Mouse (Mus musculus) bone marrow macrophage, adult 2 months (primary cell): Measurements from ENCODE around the gene Glud1. TPM values are rescaled to one million over a fixed set of nuclear protein-coding genes. Genes with fewer than 3 reads are reported as not detected.
A peak's percentile ranks its signal among the peaks of the same experiment; 100 is the strongest.
"Not testable (repeated sequence)": the region's sequence is repeated elsewhere in the genome, so short reads cannot be mapped to it uniquely, and the experiment has no call there.

ENCODE experiments used
- H3K27ac ChIP-seq: 2 replicates; pipeline ENCODE4 v1.5.1; 2012; ENCODE audit warnings: low read depth, low read length; ENCODE audit not compliant: insufficient read depth
- H3K4me1 ChIP-seq: 2 replicates; pipeline ENCODE4 v1.6.1; 2012; ENCODE audit warnings: low read length; ENCODE audit not compliant: control insufficient read depth, insufficient read depth
- H3K4me3 ChIP-seq: 2 replicates; pipeline ENCODE4 v1.5.1; 2012; ENCODE audit warnings: mild to moderate bottlenecking, low read length, moderate library complexity; ENCODE audit not compliant: insufficient read depth
- CTCF ChIP-seq: IDR thresholded peaks from 2 replicates; pipeline ENCODE4 v1.5.1; 2012; ENCODE audit warnings: low read depth, mild to moderate bottlenecking, low read length, moderate library complexity
- POLR2A ChIP-seq: IDR thresholded peaks from 2 replicates; pipeline ENCODE4 v1.6.1; 2012; ENCODE audit warnings: mild to moderate bottlenecking, low read depth, low read length, borderline replicate concordance
- polyA plus RNA-seq: library from polyadenylated mRNA; stranded (reverse); fragments of >200 nt; gene quantifications from 2 replicates; pipeline ENCODE4 v1.2.4, GENCODE M21; 2012; ENCODE audit not compliant: missing spikeins, insufficient read depth, insufficient read length

Gene Glud1
- polyA plus RNA-seq, 1 experiment: 197 TPM

- peaks cover 7% of the 10 kb centered on the region for H3K4me1 ChIP-seq
- no peak overlapping the region for H3K4me3 ChIP-seq
- TF ChIP-seq CTCF: no peak
- H3K27ac ChIP-seq: no peak overlapping the region
Measured at GRCm38 (mm10) chr14:34362135-34362534, 51.6 kb downstream of the Glud1 start.

GRCm38 (mm10) chr14:34362726-34363445 is 52.4 kb downstream of the Glud1 start:
- peak; percentile 73 for TF ChIP-seq CTCF
- no peak for TF ChIP-seq POLR2A

GRCm38 (mm10) chr14:34363490-34364253 is 53.1 kb downstream of the Glud1 start:
- peak overlapping the region; percentile 72 for H3K27ac ChIP-seq
- peak overlapping the region; percentile 55 for H3K4me3 ChIP-seq
- TF ChIP-seq POLR2A: no peak
- peak; percentile 39; the same call in 1 of the 2 replicates for TF ChIP-seq CTCF
- peaks cover 7% of the 10 kb centered on the region for H3K4me1 ChIP-seq

More at GRCm38 (mm10) chr14:34362726-34363445, 52.4 kb downstream of the Glud1 start:
- Histone ChIP-seq H3K4me1 (peaks cover 7% of the 10 kb centered on the region), H3K27ac (peak overlapping the region; percentile 14), H3K4me3 (peak overlapping the region; percentile 55)

- not testable (repeated sequence) for H3K27ac ChIP-seq, H3K4me3 ChIP-seq, H3K4me1 ChIP-seq
Measured at GRCm38 (mm10) chr14:34364254-34365146, 54.0 kb downstream of the Glud1 start.

- TF ChIP-seq CTCF (no peak), POLR2A (no peak)
- Histone ChIP-seq H3K27ac (no peak overlapping the region), H3K4me3 (no peak overlapping the region), H3K4me1 (peaks cover 7% of the 10 kb centered on the region)
Measured at GRCm38 (mm10) chr14:34365147-34365507, 54.6 kb downstream of the Glud1 start.

GRCm38 (mm10) chr14:34370203-34370602 is 59.7 kb downstream of the Glud1 start:
- H3K4me1 ChIP-seq: no peaks in the 10 kb centered on the region
- TF ChIP-seq CTCF (no peak), POLR2A (no peak)
- H3K27ac ChIP-seq: no peak overlapping the region
- H3K4me3 ChIP-seq: no peak overlapping the region

GRCm38 (mm10) chr14:34370921-34371320 is 60.4 kb downstream of the Glud1 start:
- Histone ChIP-seq H3K27ac (no peak overlapping the region), H3K4me3 (no peak overlapping the region), H3K4me1 (no peaks in the 10 kb centered on the region)
- TF ChIP-seq CTCF (no peak), POLR2A (no peak)

GRCm38 (mm10) chr14:34371763-34372162 is 61.2 kb downstream of the Glud1 start:
- Histone ChIP-seq H3K4me1 (no peaks in the 10 kb centered on the region), H3K27ac (no peak overlapping the region), H3K4me3 (no peak overlapping the region)
- TF ChIP-seq POLR2A: no peak
- TF ChIP-seq CTCF: no peak

GRCm38 (mm10) chr14:34372646-34373045 is 62.1 kb downstream of the Glud1 start:
- Histone ChIP-seq H3K4me1 (no peaks in the 10 kb centered on the region), H3K4me3 (no peak overlapping the region), H3K27ac (no peak overlapping the region)
- no peak for TF ChIP-seq POLR2A
- peak; percentile 34; the same call in 1 of the 2 replicates for TF ChIP-seq CTCF
